Mouse (Mus musculus): ENCODE measurements around the gene Adcyap1r1.

GRCm38 (mm10) chr6:55519605-55520201, 67.9 kb downstream of the Adcyap1r1 start:
- TF ChIP-seq POLR2A (IDR thresholded peaks at IDR 0.05; ENCODE audit: insufficient read depth, low read depth, low read length), result no peak
- TF ChIP-seq EP300 (IDR thresholded peaks at IDR 0.05; ENCODE audit: insufficient read depth, low read depth, low read length), result peak; percentile 61; the same call in 1 of the 2 replicates

Data from heart, adult 2 months (tissue).